Mouse (Mus musculus): ENCODE data around the gene Gss.

DNA sequence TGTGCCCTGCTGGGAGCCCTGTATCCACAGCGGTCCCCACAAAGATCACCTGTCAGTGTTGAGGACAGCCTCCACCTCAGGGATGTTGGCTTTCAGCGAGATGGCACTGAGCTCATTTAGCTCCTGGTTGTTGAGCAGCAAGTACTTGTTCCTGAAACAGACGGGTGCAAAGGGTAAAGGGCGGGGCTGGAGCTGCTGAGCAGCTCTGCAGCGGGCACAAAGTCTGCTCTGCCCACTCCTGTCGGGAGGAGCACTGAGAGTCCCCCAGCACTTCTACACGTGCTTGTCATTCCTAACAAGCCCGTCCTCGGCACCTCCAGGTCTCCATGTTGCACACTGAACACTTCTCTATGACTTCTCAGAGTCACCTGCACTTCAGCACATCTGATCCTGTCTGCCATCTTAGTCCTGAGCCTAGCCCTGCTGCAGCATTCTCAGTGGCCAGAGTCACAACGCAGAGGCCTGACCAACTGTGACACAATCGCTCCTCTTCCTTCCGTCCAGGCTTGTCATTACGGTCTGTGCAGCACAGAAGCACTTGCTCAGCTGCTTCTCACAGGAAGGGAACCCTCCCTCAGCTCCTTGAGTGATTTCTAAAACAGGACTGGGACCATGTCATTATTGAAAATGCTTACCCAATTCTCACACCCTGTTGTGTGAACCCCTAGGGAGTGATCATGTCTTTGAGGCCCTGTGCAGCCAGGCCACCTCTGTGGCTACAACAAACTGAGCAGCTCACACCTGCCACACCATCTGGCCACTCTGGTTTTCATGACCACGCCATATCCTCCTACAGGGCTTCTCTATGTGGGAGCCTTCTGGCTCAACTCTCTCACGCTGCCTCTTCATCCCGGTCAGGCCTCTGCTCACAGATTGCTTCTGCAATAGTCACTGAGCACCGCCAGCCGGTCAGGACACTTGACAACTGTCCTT is 49.2 kb upstream of the Gss start:
- TF ChIP-seq GATA1 (IDR thresholded peaks at IDR 0.05; ENCODE audit: borderline replicate concordance, low read length) = no peak
- TF ChIP-seq FLI1 (IDR thresholded peaks at IDR 0.05; ENCODE audit: low read length) = no peak
